Comparison of ENCODE assay signal across 27 mouse cellular contexts in genomic region chr3:85991140-85991801, GRCm38 (mm10). TPM values are rescaled to one million over a fixed set of nuclear protein-coding genes. Genes with fewer than 3 reads are reported as not detected.
DNase-seq lines count a peak whose midpoint lies in the region; ATAC-seq and TF ChIP-seq lines count a peak whose summit lies in the region.
"Had no signal": no experiment of that assay in that cellular context is flagged by ENCODE, and none has a peak within 500 bp of the region (broad histone marks: within the 10 kb centered on the region; RNA-seq: fewer than 3 reads in every experiment).

No protein-coding gene starts in this region.

- TF ChIP-seq CTCF in liver, embryonic 14.5 days (IDR thresholded peaks at IDR 0.05; ENCODE audit: low read depth), result no peak

- DNase-seq in midbrain, embryonic 10.5 days (ENCODE audit: low spot score), result no peak
- peak; percentile 41 for DNase-seq in c-Kit-positive CD71-positive TER-119-negative erythroid progenitor cells, embryonic 14.5 days (ENCODE audit: low read depth)
- DNase-seq in liver, embryonic 14.5 days (ENCODE audit: low read depth in 3 of 3, low spot score in 3 of 3), result peak; percentile 48 to 62 (median 57)
- DNase-seq in lung, postnatal 36 days, result no peak
- no peak for DNase-seq in layer of hippocampus, adult 18-20 months (ENCODE audit: low spot score in 2 of 2)
- no peak for DNase-seq in lung, adult 18-20 months
- DNase-seq: adrenal gland, postnatal 25 days; cerebellum, adult 8-10 months; heart, postnatal 36 days; kidney, adult 18-20 months; kidney, postnatal 14 days; lung, postnatal 14 days; thymus, postnatal 36 days had no signal

- H3K27ac ChIP-seq in midbrain, embryonic 10.5 days (replicated peaks), result 0 out of 2 replicates have a peak overlapping the region, but pooled peaks have one; percentile 3
- no peak overlapping the region for H3K27ac ChIP-seq in midbrain, embryonic 16.5 days (ENCODE audit: low read length)
- H3K27ac ChIP-seq in liver, embryonic 14.5 days, result peak overlapping the region; percentile 85
- H3K27ac ChIP-seq: hindbrain, embryonic 15.5 days; limb, embryonic 15.5 days; neural tube, embryonic 13.5 days had no signal

- no peaks in the 10 kb centered on the region for H3K9me3 ChIP-seq in midbrain, embryonic 10.5 days (replicated peaks)
- H3K9me3 ChIP-seq in midbrain, embryonic 16.5 days (replicated peaks; ENCODE audit: control insufficient read depth, low read length, poor library complexity, severe bottlenecking), result no peaks in the 10 kb centered on the region
- no peaks in the 10 kb centered on the region for H3K9me3 ChIP-seq in liver, embryonic 14.5 days (ENCODE audit: control insufficient read depth, low read length)
- H3K9me3 ChIP-seq: G1E; hindbrain, embryonic 15.5 days; limb, embryonic 15.5 days; neural tube, embryonic 13.5 days had no signal

- no peak overlapping the region for H3K4me2 ChIP-seq in midbrain, embryonic 16.5 days (ENCODE audit: low read length)
- peak overlapping the region; percentile 63 for H3K4me2 ChIP-seq in liver, embryonic 14.5 days (ENCODE audit: low read depth)
- H3K4me2 ChIP-seq: heart, embryonic 12.5 days; hindbrain, embryonic 15.5 days; limb, embryonic 15.5 days; midbrain, embryonic 11.5 days; neural tube, embryonic 13.5 days had no signal

- 83% methylated on average over 6 of the region's 6 CpGs for WGBS in midbrain, embryonic 10.5 days
- 63% methylated on average over 6 of the region's 6 CpGs for WGBS in midbrain, embryonic 16.5 days
- WGBS in liver, embryonic 14.5 days (ENCODE audit: insufficient replicate concordance), result 13% methylated on average over 6 of the region's 6 CpGs

- H3K36me3 ChIP-seq in midbrain, embryonic 10.5 days, result no peaks in the 10 kb centered on the region
- H3K36me3 ChIP-seq in midbrain, embryonic 16.5 days (ENCODE audit: control insufficient read depth, insufficient read depth, low read length), result no peaks in the 10 kb centered on the region
- H3K36me3 ChIP-seq in liver, embryonic 14.5 days (replicated peaks; ENCODE audit: control insufficient read depth, insufficient read depth, low read depth), result no peaks in the 10 kb centered on the region
- H3K36me3 ChIP-seq: G1E; heart, embryonic 12.5 days; hindbrain, embryonic 15.5 days; limb, embryonic 15.5 days; neural tube, embryonic 13.5 days had no signal

- ATAC-seq in midbrain, embryonic 16.5 days, result no peak
- ATAC-seq in liver, embryonic 14.5 days (ENCODE audit: insufficient read depth), result peak; percentile 84
- ATAC-seq: forebrain, embryonic 16.5 days had no signal

- TF ChIP-seq EP300 in liver, embryonic 14.5 days (IDR thresholded peaks at IDR 0.05; ENCODE audit: low read depth), result peak; percentile 77

- no peak overlapping the region for H3K9ac ChIP-seq in midbrain, embryonic 16.5 days (ENCODE audit: low read depth, low read length)
- H3K9ac ChIP-seq in liver, embryonic 14.5 days (replicated peaks), result peak overlapping the region; percentile 50
- H3K9ac ChIP-seq: heart, embryonic 12.5 days; hindbrain, embryonic 15.5 days; limb, embryonic 15.5 days; neural tube, embryonic 13.5 days had no signal

- H3K27me3 ChIP-seq in midbrain, embryonic 10.5 days (ENCODE audit: low read depth, poor library complexity, severe bottlenecking), result no peaks in the 10 kb centered on the region
- no peaks in the 10 kb centered on the region for H3K27me3 ChIP-seq in midbrain, embryonic 16.5 days (ENCODE audit: control insufficient read depth, insufficient read depth, low read depth, low read length)
- H3K27me3 ChIP-seq in liver, embryonic 14.5 days (ENCODE audit: control insufficient read depth, insufficient read depth, low read length), result no peaks in the 10 kb centered on the region
- H3K27me3 ChIP-seq: heart, embryonic 12.5 days; hindbrain, embryonic 15.5 days; limb, embryonic 15.5 days; neural tube, embryonic 13.5 days had no signal

- no peak overlapping the region for H3K4me3 ChIP-seq in midbrain, embryonic 10.5 days
- H3K4me3 ChIP-seq in midbrain, embryonic 16.5 days (ENCODE audit: low read depth, low read length), result no peak overlapping the region
- H3K4me3 ChIP-seq in liver, embryonic 14.5 days (ENCODE audit: insufficient read depth in 1 of 2, low read depth in 2 of 2, low read length in 2 of 2), result peak overlapping the region in 1 of 2 experiments; percentile 12; a peak in 1 of 4 replicates
- H3K4me3 ChIP-seq: heart, embryonic 12.5 days; hindbrain, embryonic 15.5 days; limb, embryonic 15.5 days; neural tube, embryonic 13.5 days had no signal

- peaks cover 9% of the 10 kb centered on the region for H3K4me1 ChIP-seq in midbrain, embryonic 10.5 days
- no peaks in the 10 kb centered on the region for H3K4me1 ChIP-seq in midbrain, embryonic 16.5 days (ENCODE audit: control insufficient read depth, insufficient read depth, low read length)
- peaks cover 40 to 49% of the 10 kb centered on the region in 2 experiments for H3K4me1 ChIP-seq in liver, embryonic 14.5 days (replicated peaks; ENCODE audit: control insufficient read depth in 2 of 2, insufficient read depth in 2 of 2, low read length in 1 of 2)
- H3K4me1 ChIP-seq: limb, embryonic 15.5 days; neural tube, embryonic 13.5 days had no signal

RNA-seq across cellular contexts. Expression of gene Prss48, which starts 11.0 kb away (rescaled TPM):
- polyA plus RNA-seq in midbrain, embryonic 10.5 days (2016; fragmentation: Nextera tagmentation; extraction: Ambion mirVana), result 0.14 TPM in 1 of 2 replicates, not detected in the other
- not detected in 2 replicates for polyA plus RNA-seq in midbrain, embryonic 16.5 days (2015; fragmentation: Nextera tagmentation; extraction: Ambion mirVana)
- not detected in 2 replicates for polyA plus RNA-seq in liver, embryonic 14.5 days (2012; rRNA removed)
- polyA plus RNA-seq in liver, embryonic 14.5 days (2014; fragmentation: Nextera tagmentation; extraction: Ambion mirVana), result not detected in 2 replicates
- total RNA-seq in layer of hippocampus, adult 18-20 months (2021), result not detected
- total RNA-seq: adrenal gland, postnatal 25 days; common myeloid progenitor, adult 5-6 weeks; G1E; heart, postnatal 36 days; left cerebral cortex, adult 18-20 months; left cerebral cortex, postnatal 36 days; monocyte, adult 5-6 weeks had no signal
- polyA plus RNA-seq: embryonic facial prominence, embryonic 11.5 days; forebrain, embryonic 16.5 days; G1E; heart, embryonic 12.5 days; hindbrain, embryonic 15.5 days; limb, embryonic 15.5 days; midbrain, embryonic 11.5 days; neural tube, embryonic 13.5 days; spleen, adult 2 months had no signal

RNA-seq across cellular contexts. Expression of gene Sh3d19, which starts 20.4 kb away (rescaled TPM):
- polyA plus RNA-seq in midbrain, embryonic 10.5 days (2016; fragmentation: Nextera tagmentation; extraction: Ambion mirVana), result 6.8 and 6.9 TPM in 2 replicates
- polyA plus RNA-seq in midbrain, embryonic 16.5 days (2015; fragmentation: Nextera tagmentation; extraction: Ambion mirVana), result 15.6 and 16.1 TPM in 2 replicates
- polyA plus RNA-seq in liver, embryonic 14.5 days (2012; rRNA removed), result 4.2 and 6.3 TPM in 2 replicates
- 5.5 and 7.4 TPM in 2 replicates for polyA plus RNA-seq in liver, embryonic 14.5 days (2014; fragmentation: Nextera tagmentation; extraction: Ambion mirVana)
- 10 to 100 TPM; 18.1 to 21.2 TPM for total RNA-seq in layer of hippocampus, adult 18-20 months (2021)

Comparison
In these comparisons a context has a peak if more than half of its experiments do, and no peak if none do; other contexts are left out.
1. DNase-seq: peak in c-Kit-positive CD71-positive TER-119-negative erythroid progenitor cells, embryonic 14.5 days (single experiment) and liver, embryonic 14.5 days (3 of 3); none in midbrain, embryonic 10.5 days (single experiment), lung, postnatal 36 days (single experiment), layer of hippocampus, adult 18-20 months (0 of 2) and lung, adult 18-20 months (0 of 2).